Mouse (Mus musculus) intestine, embryonic 16.5 days (tissue): ENCODE results near the gene Mmp25. TPM values are rescaled to one million over a fixed set of nuclear protein-coding genes. Genes with fewer than 3 reads are reported as not detected.

ENCODE experiments used
- ATAC-seq: fragments of 200-750 bp; cut with Nextera tagmentation; 2 replicates; pipeline ENCODE4 v1.8.0; 2017; ENCODE audit warnings: moderate TSS enrichment, moderate library complexity
- H3K27ac ChIP-seq: fragments of 300-500 bp; sonication (generic); 2 replicates; pipeline ENCODE4 v1.5.1; 2014; ENCODE audit warnings: mild to moderate bottlenecking, low read length
- H3K27me3 ChIP-seq: fragments of 300-500 bp; sonication (generic); replicated peaks from 2 replicates; pipeline ENCODE4 v1.6.1; 2014; ENCODE audit warnings: low read length, control low read depth, mixed read lengths; ENCODE audit not compliant: control insufficient read depth, insufficient read depth
- H3K36me3 ChIP-seq: fragments of 300-500 bp; sonication (generic); 2 replicates; pipeline ENCODE4 v1.6.1; 2014; ENCODE audit warnings: low read length, control low read depth; ENCODE audit not compliant: control insufficient read depth, insufficient read depth
- H3K4me1 ChIP-seq: fragments of 300-500 bp; sonication (generic); 2 replicates; pipeline ENCODE4 v1.6.1; 2014; ENCODE audit warnings: low read length, control low read depth, mixed read lengths; ENCODE audit not compliant: control insufficient read depth, insufficient read depth
- H3K4me2 ChIP-seq: fragments of 300-500 bp; sonication (generic); 2 replicates; pipeline ENCODE4 v1.6.1; 2014; ENCODE audit warnings: low read depth, low read length, control low read depth
- H3K4me3 ChIP-seq: fragments of 300-500 bp; sonication (generic); 2 replicates; pipeline ENCODE4 v1.5.1; 2014; ENCODE audit warnings: mild to moderate bottlenecking, low read length
- H3K9ac ChIP-seq: fragments of 300-500 bp; sonication (generic); 2 replicates; pipeline ENCODE4 v1.6.1; 2014; ENCODE audit warnings: low read depth, low read length
- H3K9me3 ChIP-seq: fragments of 300-500 bp; sonication (generic); 2 replicates; pipeline ENCODE4 v1.6.1; 2016; ENCODE audit warnings: low read length, control low read depth; ENCODE audit not compliant: control insufficient read depth
- WGBS: fragments of 180-500 bp; shearing (Covaris S2); extraction: QIAGEN DNeasy Blood & Tissue Kit; methylation state at CpG from one replicate; pipeline ENCODE4 v1.1.7; 2014; 5-methylcytosine and 5-hydroxymethylcytosine counted together
- polyA plus RNA-seq: library from polyadenylated mRNA; unstranded; fragments of >200 nt; fragmentation: Nextera tagmentation; extraction: Ambion mirVana; gene quantifications from 2 replicates; pipeline ENCODE4 v1.2.1, GENCODE M21; 2015

Gene Mmp25
- polyA plus RNA-seq, result 0.64 and 0.70 TPM in 2 replicates

DNA sequence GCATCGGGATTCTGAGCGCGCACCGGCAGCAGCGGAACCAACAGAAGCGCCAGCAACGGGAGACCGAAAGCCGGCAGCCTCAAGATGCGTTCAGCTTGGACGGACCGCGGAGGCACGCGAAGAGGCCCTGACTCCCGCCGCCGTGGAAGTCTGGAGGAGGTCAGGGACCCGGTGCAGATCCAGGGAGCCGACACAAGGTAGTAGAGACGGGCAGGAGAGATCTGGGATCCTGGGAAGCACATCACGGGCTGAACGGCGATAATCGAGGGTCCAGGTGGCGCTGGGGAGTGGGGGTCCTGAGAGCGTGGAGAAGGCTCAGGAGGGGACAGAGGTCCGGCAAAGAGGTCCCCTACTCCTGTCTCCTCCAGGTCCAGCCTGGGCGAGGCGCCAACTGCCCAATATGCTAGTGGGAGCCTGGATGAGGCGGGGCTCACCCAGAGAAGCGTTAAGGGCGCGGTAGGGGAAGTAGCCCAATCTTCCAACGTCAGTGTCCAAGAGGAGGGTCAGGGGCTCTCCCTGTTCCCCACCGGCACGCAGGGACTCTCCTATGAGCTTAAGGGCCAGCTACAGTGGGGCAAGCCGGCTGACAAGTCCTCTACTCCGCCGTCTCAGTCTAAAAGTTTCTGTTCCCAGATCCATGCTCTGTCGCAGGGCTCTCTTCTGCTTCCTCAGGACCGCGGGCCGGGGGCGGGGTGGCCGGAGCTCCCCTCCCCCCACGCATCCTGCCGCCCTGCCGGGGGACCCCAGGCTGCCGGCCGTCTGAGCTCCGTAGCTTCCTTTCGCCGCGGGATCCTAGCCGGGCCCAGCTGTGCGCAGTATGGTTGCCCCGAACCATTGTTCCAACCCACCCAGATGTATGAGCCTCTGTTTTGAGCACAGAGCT, at the start of gene Mmp25:
TSS of gene Mmp25 (minus strand) at position 665 of the 883 bp plus-strand sequence.
- WGBS, result under 1% methylated on average over 54 of the region's 58 CpGs
- H3K36me3 ChIP-seq, result no peaks in the 10 kb centered on the region
- no peaks in the 10 kb centered on the region for H3K9me3 ChIP-seq
- H3K4me1 ChIP-seq, result peaks cover 2% of the 10 kb centered on the region; the same call in 1 of the 2 replicates
- peak; percentile 62 for ATAC-seq
- H3K27ac ChIP-seq, result no peak within 1 kb of the TSS
- peak within 1 kb of the TSS; percentile 93 for H3K4me2 ChIP-seq
- H3K27me3 ChIP-seq, result peaks cover 18% of the 10 kb centered on the region
- peak within 1 kb of the TSS; percentile 54 for H3K4me3 ChIP-seq
- peak within 1 kb of the TSS; percentile 70 for H3K9ac ChIP-seq

DNA sequence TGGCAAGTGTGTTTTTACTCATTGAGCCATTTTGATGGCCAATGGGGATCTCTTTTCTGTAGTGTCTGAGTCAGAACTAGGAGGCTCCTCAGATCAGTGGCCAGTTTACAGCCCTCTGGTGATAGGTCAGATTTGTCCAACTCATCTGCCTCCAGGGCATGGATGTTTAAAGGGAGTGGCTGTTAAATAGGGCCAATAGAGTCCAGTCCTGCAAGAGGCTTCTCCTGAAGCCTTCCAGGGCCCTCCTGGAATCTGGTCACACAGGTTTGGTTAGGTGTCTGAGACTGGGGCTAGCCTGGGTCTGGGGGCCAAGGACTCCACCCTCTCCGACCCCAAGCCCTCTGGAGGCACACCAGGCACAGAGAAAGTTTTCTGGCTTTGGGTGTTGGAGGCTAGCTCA, 49.4 kb upstream of the Mmp25 start:
- H3K27me3 ChIP-seq, result peaks cover 6% of the 10 kb centered on the region; the same call in 1 of the 2 replicates
- no peaks in the 10 kb centered on the region for H3K36me3 ChIP-seq
- H3K27ac ChIP-seq, result no peak overlapping the region
- no peak overlapping the region for H3K4me2 ChIP-seq
- H3K4me3 ChIP-seq, result no peak overlapping the region
- no peak overlapping the region for H3K9ac ChIP-seq
- H3K4me1 ChIP-seq, result peaks cover 9% of the 10 kb centered on the region; the same call in 1 of the 2 replicates
- ATAC-seq, result peak; percentile 55; the same call in 1 of the 2 replicates
- H3K9me3 ChIP-seq, result no peaks in the 10 kb centered on the region
- WGBS, result 25% methylated on average over 1 of the region's 1 CpGs

GRCm38 (mm10) chr17:23683856-23684672, 39.0 kb upstream of the Mmp25 start, which contains the start of gene Cldn9:
Gene Cldn9 (minus strand): TSS chr17:23684026.
- Histone ChIP-seq H3K27me3 (peaks cover 25% of the 10 kb centered on the region; the same call in 1 of the 2 replicates), H3K36me3 (no peaks in the 10 kb centered on the region), H3K9ac (no peak within 1 kb of the TSS), H3K9me3 (no peaks in the 10 kb centered on the region), H3K27ac (no peak within 1 kb of the TSS), H3K4me3 (no peak within 1 kb of the TSS), H3K4me1 (peaks cover 24% of the 10 kb centered on the region), H3K4me2 (no peak within 1 kb of the TSS)
- peak; percentile 11; the same call in 1 of the 2 replicates for ATAC-seq
- 22% methylated on average over 15 of the region's 15 CpGs for WGBS

- Histone ChIP-seq H3K4me1 (peaks cover 24% of the 10 kb centered on the region), H3K9me3 (no peaks in the 10 kb centered on the region), H3K27ac (no peak overlapping the region), H3K4me3 (no peak overlapping the region), H3K36me3 (no peaks in the 10 kb centered on the region), H3K4me2 (no peak overlapping the region), H3K9ac (no peak overlapping the region), H3K27me3 (peaks cover 30% of the 10 kb centered on the region; the same call in 1 of the 2 replicates)
- WGBS, result 32% methylated on average over 15 of the region's 15 CpGs
- no peak for ATAC-seq
Observed at GRCm38 (mm10) chr17:23683226-23683625, 38.1 kb upstream of the Mmp25 start.

GRCm38 (mm10) chr17:23682530-23682929, 37.5 kb upstream of the Mmp25 start:
- no peak overlapping the region for H3K9ac ChIP-seq
- peak overlapping the region; percentile 14; the same call in 1 of the 2 replicates for H3K27ac ChIP-seq
- no peaks in the 10 kb centered on the region for H3K9me3 ChIP-seq
- no peak overlapping the region for H3K4me2 ChIP-seq
- H3K27me3 ChIP-seq, result peaks cover 30% of the 10 kb centered on the region; the same call in 1 of the 2 replicates
- no peaks in the 10 kb centered on the region for H3K36me3 ChIP-seq
- no peak overlapping the region for H3K4me3 ChIP-seq
- peaks cover 26% of the 10 kb centered on the region for H3K4me1 ChIP-seq
- 64% methylated on average over 3 of the region's 3 CpGs for WGBS
- 0 out of 2 replicates have a peak, but pooled peaks have one; percentile 7 for ATAC-seq

DNA sequence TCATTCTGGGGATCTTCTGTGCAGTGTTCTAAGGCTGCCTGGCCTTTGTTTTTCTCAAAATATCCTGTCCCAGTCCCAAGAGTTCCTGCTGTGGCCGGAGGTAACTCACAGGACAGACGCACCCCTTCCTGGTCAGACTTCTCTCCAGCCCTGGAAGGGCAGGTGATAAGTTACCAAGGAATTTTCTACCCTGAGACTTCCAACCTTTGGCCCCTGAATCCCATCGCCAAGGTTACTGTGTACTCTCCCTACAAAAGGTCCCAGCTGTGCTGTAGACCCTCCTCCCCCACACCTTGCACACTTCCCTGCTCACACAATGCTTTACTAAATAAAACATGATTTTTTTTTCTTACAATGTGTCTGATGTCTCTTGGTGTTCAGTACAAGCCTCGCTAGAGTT, 37.0 kb upstream of the Mmp25 start:
- Histone ChIP-seq H3K27me3 (peaks cover 30% of the 10 kb centered on the region; the same call in 1 of the 2 replicates), H3K4me2 (no peak overlapping the region), H3K4me1 (peaks cover 28% of the 10 kb centered on the region), H3K27ac (peak overlapping the region; percentile 48; the same call in 1 of the 2 replicates), H3K4me3 (no peak overlapping the region), H3K36me3 (no peaks in the 10 kb centered on the region), H3K9me3 (no peaks in the 10 kb centered on the region), H3K9ac (0 out of 2 replicates have a peak overlapping the region, but pooled peaks have one; percentile 20)
- peak; percentile 41 for ATAC-seq
- WGBS, result 41% methylated on average over 4 of the region's 4 CpGs

DNA sequence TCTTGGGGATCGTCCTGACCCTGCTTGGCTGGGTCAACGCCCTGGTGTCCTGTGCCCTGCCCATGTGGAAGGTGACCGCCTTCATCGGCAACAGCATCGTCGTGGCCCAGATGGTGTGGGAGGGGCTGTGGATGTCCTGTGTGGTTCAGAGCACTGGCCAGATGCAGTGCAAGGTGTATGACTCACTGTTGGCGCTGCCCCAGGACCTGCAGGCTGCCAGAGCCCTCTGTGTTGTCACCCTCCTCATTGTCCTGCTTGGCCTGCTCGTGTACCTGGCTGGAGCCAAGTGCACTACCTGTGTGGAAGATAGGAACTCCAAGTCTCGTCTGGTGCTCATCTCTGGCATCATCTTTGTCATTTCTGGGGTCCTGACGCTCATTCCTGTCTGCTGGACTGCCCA, 36.0 kb upstream of the Mmp25 start:
- Histone ChIP-seq H3K4me2 (no peak overlapping the region), H3K9ac (no peak overlapping the region), H3K27ac (no peak overlapping the region), H3K9me3 (no peaks in the 10 kb centered on the region), H3K4me1 (peaks cover 35% of the 10 kb centered on the region), H3K4me3 (no peak overlapping the region), H3K36me3 (no peaks in the 10 kb centered on the region), H3K27me3 (peaks cover 30% of the 10 kb centered on the region; the same call in 1 of the 2 replicates)
- no peak for ATAC-seq
- 61% methylated on average over 10 of the region's 10 CpGs for WGBS

- WGBS, result 53% methylated on average over 9 of the region's 9 CpGs
- peaks cover 30% of the 10 kb centered on the region; the same call in 1 of the 2 replicates for H3K27me3 ChIP-seq
Observed at GRCm38 (mm10) chr17:23680336-23680735, 35.3 kb upstream of the Mmp25 start.

More at GRCm38 (mm10) chr17:23680336-23680735, 35.3 kb upstream of the Mmp25 start:
- no peak overlapping the region for H3K9ac ChIP-seq
- no peaks in the 10 kb centered on the region for H3K9me3 ChIP-seq
- H3K27ac ChIP-seq, result no peak overlapping the region
- H3K4me2 ChIP-seq, result no peak overlapping the region; the same call in 1 of the 2 replicates
- H3K4me3 ChIP-seq, result peak overlapping the region; percentile 32; the same call in 1 of the 2 replicates
- H3K36me3 ChIP-seq, result no peaks in the 10 kb centered on the region
- peaks cover 42% of the 10 kb centered on the region for H3K4me1 ChIP-seq
- no peak for ATAC-seq
